Mouse (Mus musculus): ENCODE measurements at regions not wholly inside any gene's neighbourhood (a gene's known extent, or its start where the extent isn't known, plus 50 kb on each side); places are given as distances from the start of the nearest gene placed in this dataset.

GRCm38 (mm10) chr4:106157451-106158179 lies 158.4 kb upstream of the Usp24 start:
- no peak for DNase-seq (ENCODE audit: low spot score in 2 of 2)

- DNase-seq (ENCODE audit: low spot score in 2 of 2), result peak; percentile 24 to 31
These were observed 154.4 kb upstream of the Usp24 start for GRCm38 (mm10) chr4:106161592-106161991.

GRCm38 (mm10) chr4:106162551-106162950 lies 153.5 kb upstream of the Usp24 start:
- DNase-seq (ENCODE audit: low spot score in 2 of 2), result no peak

- no peak for DNase-seq (ENCODE audit: low spot score in 2 of 2)
These were observed 152.8 kb upstream of the Usp24 start for GRCm38 (mm10) chr4:106163220-106163619.

GRCm38 (mm10) chr4:106167716-106168115 lies 148.3 kb upstream of the Usp24 start:
- DNase-seq (ENCODE audit: low spot score in 2 of 2), result no peak

- DNase-seq (ENCODE audit: low spot score in 2 of 2), result no peak
These were observed 147.3 kb upstream of the Usp24 start for GRCm38 (mm10) chr4:106168741-106169140.

- DNase-seq (ENCODE audit: low spot score in 2 of 2), result no peak
These were observed 146.5 kb upstream of the Usp24 start for GRCm38 (mm10) chr4:106169466-106169865.

GRCm38 (mm10) chr4:106170731-106171130 lies 145.3 kb upstream of the Usp24 start:
- no peak for DNase-seq (ENCODE audit: low spot score in 2 of 2)

- DNase-seq (ENCODE audit: low spot score in 2 of 2), result no peak
These were observed 140.7 kb upstream of the Usp24 start for GRCm38 (mm10) chr4:106175352-106175751.

- DNase-seq (ENCODE audit: low spot score in 2 of 2), result no peak
These were observed 130.1 kb upstream of the Usp24 start for GRCm38 (mm10) chr4:106185745-106186501.

- DNase-seq (ENCODE audit: low spot score in 2 of 2), result no peak
These were observed 129.3 kb upstream of the Usp24 start for GRCm38 (mm10) chr4:106186684-106187083.

- no peak for DNase-seq (ENCODE audit: low spot score in 2 of 2)
These were observed 125.8 kb upstream of the Usp24 start for GRCm38 (mm10) chr4:106190248-106190647.

GRCm38 (mm10) chr4:106191331-106191730 lies 124.7 kb upstream of the Usp24 start:
- no peak for DNase-seq (ENCODE audit: low spot score in 2 of 2)

- DNase-seq (ENCODE audit: low spot score in 2 of 2), result no peak
These were observed 124.2 kb upstream of the Usp24 start for GRCm38 (mm10) chr4:106191843-106192242.

- no peak for DNase-seq (ENCODE audit: low spot score in 2 of 2)
These were observed 122.6 kb upstream of the Usp24 start for GRCm38 (mm10) chr4:106193204-106193945.

GRCm38 (mm10) chr4:106195497-106196166 lies 120.4 kb upstream of the Usp24 start:
- DNase-seq (ENCODE audit: low spot score in 2 of 2), result no peak

GRCm38 (mm10) chr4:106199833-106200232 lies 116.2 kb upstream of the Usp24 start:
- peak in 1 of 2 experiments; percentile 30 for DNase-seq (ENCODE audit: low spot score in 2 of 2)

- no peak for DNase-seq (ENCODE audit: low spot score in 2 of 2)
These were observed 115.8 kb upstream of the Usp24 start for GRCm38 (mm10) chr4:106200241-106200640.

GRCm38 (mm10) chr4:106202554-106202953 lies 113.5 kb upstream of the Usp24 start:
- no peak for DNase-seq (ENCODE audit: low spot score in 2 of 2)

- DNase-seq (ENCODE audit: low spot score in 2 of 2), result no peak
These were observed 110.8 kb upstream of the Usp24 start for GRCm38 (mm10) chr4:106205200-106205599.

- no peak for DNase-seq (ENCODE audit: low spot score in 2 of 2)
These were observed 110.0 kb upstream of the Usp24 start for GRCm38 (mm10) chr4:106206023-106206422.

Data from layer of hippocampus, postnatal 10 days (tissue).